Mouse (Mus musculus): ENCODE results near the gene Bin2.

DNA sequence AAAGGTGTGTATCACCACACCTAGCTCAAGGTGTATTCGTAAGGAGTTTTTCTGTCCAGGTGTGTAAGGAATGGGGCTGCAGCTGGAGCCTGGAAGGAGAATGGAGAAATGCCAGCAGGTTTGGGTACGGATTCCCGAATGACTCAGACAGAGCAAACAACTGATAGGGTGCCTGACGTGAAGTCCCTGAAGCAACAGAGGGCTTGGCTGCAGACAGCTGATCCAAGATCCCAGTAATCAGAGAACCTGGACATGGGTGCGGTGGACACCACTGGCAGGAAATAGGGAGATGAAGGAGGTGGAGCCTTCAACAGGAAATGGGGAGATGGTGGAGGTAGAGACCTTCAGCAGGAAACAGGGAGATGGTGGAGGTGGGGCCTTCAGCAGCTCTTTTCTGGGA lies 37.0 kb downstream of the Bin2 start:
- TF ChIP-seq CTCF (IDR thresholded peaks at IDR 0.05) = no peak
- no peak for TF ChIP-seq EP300 (IDR thresholded peaks at IDR 0.05)

All from lung, postnatal 0 days (tissue).